Mouse (Mus musculus): ENCODE results near the gene Mad2l2. TPM values are rescaled to one million over a fixed set of nuclear protein-coding genes. Genes with fewer than 3 reads are reported as not detected.
"Not testable (repeated sequence)": the region's sequence is repeated elsewhere in the genome, so short reads cannot be mapped to it uniquely, and the experiment has no call there.

The Mad2l2 gene
- polyA plus RNA-seq, 1 experiment from 2014 or later: 71.7 TPM

- DNase-seq (ENCODE audit: low spot score) (no peak), ATAC-seq (ENCODE audit: insufficient read depth, low FRiP score, low TSS enrichment) (no peak)
- no peaks in the 10 kb centered on the region for H3K9me3 ChIP-seq (ENCODE audit: control insufficient read depth, low read length)
- H3K4me3 ChIP-seq (ENCODE audit: low read depth, low read length): no peak overlapping the region
- no peak overlapping the region for H3K4me2 ChIP-seq (ENCODE audit: low read depth)
- no peaks in the 10 kb centered on the region for H3K27me3 ChIP-seq (ENCODE audit: control insufficient read depth, insufficient read depth, low read length)
- H3K27ac ChIP-seq (ENCODE audit: low read depth, low read length): no peak overlapping the region
- no peaks in the 10 kb centered on the region; the same call in 1 of the 2 replicates for H3K4me1 ChIP-seq (ENCODE audit: control insufficient read depth, insufficient read depth, low read length)
- H3K36me3 ChIP-seq (ENCODE audit: control insufficient read depth, insufficient read depth, low read length): no peaks in the 10 kb centered on the region
- 93% methylated on average over 12 of the region's 12 CpGs for WGBS
- H3K9ac ChIP-seq (ENCODE audit: low read length): no peak overlapping the region
These were observed 51.3 kb downstream of the Mad2l2 start for GRCm38 (mm10) chr4:148181483-148181882.

GRCm38 (mm10) chr4:148182363-148182762, 52.2 kb downstream of the Mad2l2 start:
- no peak for DNase-seq (ENCODE audit: low spot score)

DNA sequence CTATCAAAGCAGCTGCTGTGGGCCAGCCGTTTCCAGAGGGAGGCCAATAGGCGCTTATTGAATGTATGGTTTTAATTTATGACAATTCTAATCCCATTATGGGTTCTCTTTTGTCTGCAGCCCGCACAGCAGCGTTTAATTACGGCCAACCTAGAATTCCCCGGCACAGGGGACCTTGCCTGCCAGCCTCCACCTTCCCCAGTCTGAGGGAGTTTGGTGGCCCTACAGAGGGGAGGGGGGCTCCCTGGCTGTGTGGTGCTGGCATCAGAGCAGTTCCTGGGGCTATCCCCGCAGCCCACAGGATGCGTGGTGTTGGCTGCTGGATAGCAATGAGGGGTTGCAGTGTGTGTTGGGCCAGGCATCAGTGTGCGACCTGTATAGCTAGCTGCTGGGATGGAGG, 54.4 kb downstream of the Mad2l2 start:
- H3K36me3 ChIP-seq (ENCODE audit: control insufficient read depth, insufficient read depth, low read length): no peaks in the 10 kb centered on the region
- no peaks in the 10 kb centered on the region for H3K27me3 ChIP-seq (ENCODE audit: control insufficient read depth, insufficient read depth, low read length)
- no peak for ATAC-seq (ENCODE audit: insufficient read depth, low FRiP score, low TSS enrichment)
- H3K9me3 ChIP-seq (ENCODE audit: control insufficient read depth, low read length): no peaks in the 10 kb centered on the region
- WGBS: 46% methylated on average over 9 of the region's 9 CpGs
- H3K9ac ChIP-seq (ENCODE audit: low read length): no peak overlapping the region
- DNase-seq (ENCODE audit: low spot score): no peak
- H3K27ac ChIP-seq (ENCODE audit: low read depth, low read length): no peak overlapping the region
- no peak overlapping the region for H3K4me2 ChIP-seq (ENCODE audit: low read depth)
- no peaks in the 10 kb centered on the region; the same call in 1 of the 2 replicates for H3K4me1 ChIP-seq (ENCODE audit: control insufficient read depth, insufficient read depth, low read length)
- no peak overlapping the region for H3K4me3 ChIP-seq (ENCODE audit: low read depth, low read length)

More at GRCm38 (mm10) chr4:148182363-148182762, 52.2 kb downstream of the Mad2l2 start:
- Histone ChIP-seq H3K27me3 (ENCODE audit: control insufficient read depth, insufficient read depth, low read length) (no peaks in the 10 kb centered on the region), H3K36me3 (ENCODE audit: control insufficient read depth, insufficient read depth, low read length) (no peaks in the 10 kb centered on the region), H3K9ac (ENCODE audit: low read length) (no peak overlapping the region), H3K9me3 (ENCODE audit: control insufficient read depth, low read length) (no peaks in the 10 kb centered on the region), H3K4me1 (ENCODE audit: control insufficient read depth, insufficient read depth, low read length) (no peaks in the 10 kb centered on the region; the same call in 1 of the 2 replicates), H3K27ac (ENCODE audit: low read depth, low read length) (no peak overlapping the region), H3K4me2 (ENCODE audit: low read depth) (no peak overlapping the region), H3K4me3 (ENCODE audit: low read depth, low read length) (no peak overlapping the region)
- WGBS: 43% methylated on average over 8 of the region's 8 CpGs
- ATAC-seq (ENCODE audit: insufficient read depth, low FRiP score, low TSS enrichment): no peak

- Histone ChIP-seq H3K9ac (ENCODE audit: low read length) (no peak overlapping the region), H3K4me2 (ENCODE audit: low read depth) (no peak overlapping the region), H3K27ac (ENCODE audit: low read depth, low read length) (no peak overlapping the region), H3K4me1 (ENCODE audit: control insufficient read depth, insufficient read depth, low read length) (no peaks in the 10 kb centered on the region; the same call in 1 of the 2 replicates), H3K4me3 (ENCODE audit: low read depth, low read length) (no peak overlapping the region), H3K9me3 (ENCODE audit: control insufficient read depth, low read length) (no peaks in the 10 kb centered on the region), H3K36me3 (ENCODE audit: control insufficient read depth, insufficient read depth, low read length) (no peaks in the 10 kb centered on the region), H3K27me3 (ENCODE audit: control insufficient read depth, insufficient read depth, low read length) (no peaks in the 10 kb centered on the region)
- DNase-seq (ENCODE audit: low spot score) (no peak), ATAC-seq (ENCODE audit: insufficient read depth, low FRiP score, low TSS enrichment) (no peak)
- WGBS: 71% methylated on average over 4 of the region's 4 CpGs
These were observed 55.6 kb downstream of the Mad2l2 start for GRCm38 (mm10) chr4:148185819-148186218.

GRCm38 (mm10) chr4:148188767-148189166, 58.6 kb downstream of the Mad2l2 start:
- not testable (repeated sequence) for H3K4me3 ChIP-seq (ENCODE audit: low read depth, low read length); H3K27ac ChIP-seq (ENCODE audit: low read depth, low read length); H3K9ac ChIP-seq (ENCODE audit: low read length); H3K4me1 ChIP-seq (ENCODE audit: control insufficient read depth, insufficient read depth, low read length); DNase-seq (ENCODE audit: low spot score); H3K9me3 ChIP-seq (ENCODE audit: control insufficient read depth, low read length); H3K27me3 ChIP-seq (ENCODE audit: control insufficient read depth, insufficient read depth, low read length); ATAC-seq (ENCODE audit: insufficient read depth, low FRiP score, low TSS enrichment); H3K36me3 ChIP-seq (ENCODE audit: control insufficient read depth, insufficient read depth, low read length); H3K4me2 ChIP-seq (ENCODE audit: low read depth)
- WGBS: 88% methylated on average over 1 of the region's 1 CpGs

DNA sequence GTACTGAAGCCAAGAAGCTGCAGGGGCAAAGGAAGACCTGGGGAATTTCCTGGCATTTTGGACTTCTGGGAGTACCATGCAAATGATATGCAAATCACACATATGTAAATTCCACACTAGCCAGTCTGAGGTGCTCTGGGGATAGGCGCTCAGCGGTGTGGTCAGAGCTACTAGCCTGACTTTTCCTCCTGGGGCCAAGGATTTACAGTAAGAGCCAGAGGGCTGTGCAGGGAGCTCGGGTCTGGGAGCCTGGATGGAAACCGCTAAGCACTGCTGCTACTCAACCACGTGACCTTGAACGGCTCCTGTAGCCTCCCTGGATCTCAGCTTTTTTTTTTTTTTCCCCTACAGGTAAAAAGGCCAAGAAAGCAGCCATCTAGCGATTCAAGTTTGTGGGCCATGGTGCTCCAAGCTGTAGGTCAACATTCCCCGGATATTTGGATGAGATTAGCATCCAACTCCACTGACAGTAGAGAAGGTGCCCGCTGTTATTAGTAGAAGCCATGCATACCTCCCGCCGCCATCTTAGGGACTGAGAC, 62.6 kb downstream of the Mad2l2 start:
- ATAC-seq (ENCODE audit: insufficient read depth, low FRiP score, low TSS enrichment) (no peak), DNase-seq (ENCODE audit: low spot score) (no peak)
- H3K4me3 ChIP-seq (ENCODE audit: low read depth, low read length): no peak overlapping the region
- H3K27ac ChIP-seq (ENCODE audit: low read depth, low read length): no peak overlapping the region
- 35% methylated on average over 11 of the region's 11 CpGs for WGBS
- H3K36me3 ChIP-seq (ENCODE audit: control insufficient read depth, insufficient read depth, low read length): no peaks in the 10 kb centered on the region
- H3K9me3 ChIP-seq (ENCODE audit: control insufficient read depth, low read length): no peaks in the 10 kb centered on the region
- no peak overlapping the region for H3K9ac ChIP-seq (ENCODE audit: low read length)
- no peaks in the 10 kb centered on the region for H3K27me3 ChIP-seq (ENCODE audit: control insufficient read depth, insufficient read depth, low read length)
- H3K4me2 ChIP-seq (ENCODE audit: low read depth): no peak overlapping the region
- H3K4me1 ChIP-seq (ENCODE audit: control insufficient read depth, insufficient read depth, low read length): no peaks in the 10 kb centered on the region

GRCm38 (mm10) chr4:148194400-148194799, 64.2 kb downstream of the Mad2l2 start:
- no peak overlapping the region for H3K4me2 ChIP-seq (ENCODE audit: low read depth)
- ATAC-seq (ENCODE audit: insufficient read depth, low FRiP score, low TSS enrichment): no peak

More at GRCm38 (mm10) chr4:148194400-148194799, 64.2 kb downstream of the Mad2l2 start:
- Histone ChIP-seq H3K4me3 (ENCODE audit: low read depth, low read length) (no peak overlapping the region), H3K9me3 (ENCODE audit: control insufficient read depth, low read length) (no peaks in the 10 kb centered on the region), H3K4me1 (ENCODE audit: control insufficient read depth, insufficient read depth, low read length) (0 out of 2 replicates have a peak, but pooled peaks cover 3% of the 10 kb centered on the region), H3K27me3 (ENCODE audit: control insufficient read depth, insufficient read depth, low read length) (no peaks in the 10 kb centered on the region), H3K27ac (ENCODE audit: low read depth, low read length) (no peak overlapping the region), H3K9ac (ENCODE audit: low read length) (no peak overlapping the region), H3K36me3 (ENCODE audit: control insufficient read depth, insufficient read depth, low read length) (no peaks in the 10 kb centered on the region)
- DNase-seq (ENCODE audit: low spot score): no peak

Small RNA genes within 50 kb of the gene (microRNA-seq; reads per million reads assigned to microRNA genes)
- not detected for gene Mir7022

Other genes starting within 250 kb of the Mad2l2 start
- 47.5 and 50.0 TPM in 2 replicates for gene Mfn2, start 225.7 kb upstream of the Mad2l2 start, polyA plus RNA-seq (2014; fragmentation: Nextera tagmentation; extraction: Ambion mirVana)
- 33.2 and 35.2 TPM in 2 replicates for gene Plod1, start 193.6 kb upstream of the Mad2l2 start, polyA plus RNA-seq (2014; fragmentation: Nextera tagmentation; extraction: Ambion mirVana)
- gene 2510039O18Rik, start 189.5 kb upstream of the Mad2l2 start, polyA plus RNA-seq (2014; fragmentation: Nextera tagmentation; extraction: Ambion mirVana): 19.7 and 20.6 TPM in 2 replicates
- 0.72 and 0.87 TPM in 2 replicates for gene Nppb, start 144.6 kb upstream of the Mad2l2 start, polyA plus RNA-seq (2014; fragmentation: Nextera tagmentation; extraction: Ambion mirVana)
- gene Nppa, start 129.7 kb upstream of the Mad2l2 start, polyA plus RNA-seq (2014; fragmentation: Nextera tagmentation; extraction: Ambion mirVana): 1.2 and 2.9 TPM in 2 replicates
- gene Clcn6, start 91.6 kb upstream of the Mad2l2 start, polyA plus RNA-seq (2014; fragmentation: Nextera tagmentation; extraction: Ambion mirVana): 20.9 and 24.2 TPM in 2 replicates
- 22.0 and 22.7 TPM in 2 replicates for gene Mthfr, start 91.3 kb upstream of the Mad2l2 start, polyA plus RNA-seq (2014; fragmentation: Nextera tagmentation; extraction: Ambion mirVana)
- 9.1 and 10.7 TPM in 2 replicates for gene Agtrap, start 42.4 kb upstream of the Mad2l2 start, polyA plus RNA-seq (2014; fragmentation: Nextera tagmentation; extraction: Ambion mirVana)
- 9.8 and 10.5 TPM in 2 replicates for gene Draxin, start 314 bp downstream of the Mad2l2 start, polyA plus RNA-seq (2014; fragmentation: Nextera tagmentation; extraction: Ambion mirVana)
- 11.7 and 13.9 TPM in 2 replicates for gene Fbxo6, start 21.8 kb downstream of the Mad2l2 start, polyA plus RNA-seq (2014; fragmentation: Nextera tagmentation; extraction: Ambion mirVana)
- gene Fbxo44, start 30.1 kb downstream of the Mad2l2 start, polyA plus RNA-seq (2014; fragmentation: Nextera tagmentation; extraction: Ambion mirVana): 59.6 and 60.8 TPM in 2 replicates
- 1.3 and 2.8 TPM in 2 replicates for gene Fbxo2, start 30.2 kb downstream of the Mad2l2 start, polyA plus RNA-seq (2014; fragmentation: Nextera tagmentation; extraction: Ambion mirVana)
- gene Disp3, start 157.6 kb downstream of the Mad2l2 start, polyA plus RNA-seq (2014; fragmentation: Nextera tagmentation; extraction: Ambion mirVana): 13.1 and 14.2 TPM in 2 replicates

All from neural tube, embryonic 11.5 days (tissue).